ENCODE assay signal across 12 mouse cellular contexts in the genomic region with DNA sequence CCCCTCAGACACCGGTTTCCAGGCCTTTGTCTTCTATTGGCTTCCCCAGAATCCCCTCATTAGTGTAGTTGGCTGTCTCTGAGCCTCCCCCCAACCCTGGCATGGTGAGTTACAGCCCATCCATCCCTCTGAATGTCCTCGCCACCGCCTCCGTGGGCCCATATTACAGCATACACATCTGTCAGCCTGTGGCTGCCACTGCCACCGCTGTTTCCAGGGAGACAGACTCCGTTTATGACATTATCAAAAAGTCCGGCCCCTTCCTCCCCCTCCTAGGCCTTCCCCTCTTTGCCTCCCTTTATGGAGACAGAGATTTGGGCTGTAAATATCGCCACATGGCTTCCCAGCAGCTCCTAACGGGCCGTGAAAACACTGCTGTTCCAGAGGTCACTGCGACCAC. TPM values are rescaled to one million over a fixed set of nuclear protein-coding genes. Genes with fewer than 3 reads are reported as not detected.
A peak's percentile ranks its signal among the peaks of the same experiment; 100 is the strongest.
DNase-seq lines count a peak whose midpoint lies in the region; ATAC-seq and TF ChIP-seq lines count a peak whose summit lies in the region.
"Had no signal": no experiment of that assay in that cellular context is flagged by ENCODE, and none has a peak within 500 bp of the region (broad histone marks: within the 10 kb centered on the region; RNA-seq: fewer than 3 reads in every experiment).

No protein-coding gene starts in this region.

- ATAC-seq in lung, embryonic 14.5 days (ENCODE audit: insufficient read depth), result no peak
- no peak for ATAC-seq in hindbrain, embryonic 11.5 days (ENCODE audit: low FRiP score)
- no peak for ATAC-seq in limb, embryonic 13.5 days (ENCODE audit: low FRiP score, low read depth)
- peak; percentile 80 for ATAC-seq in neural tube, embryonic 14.5 days (ENCODE audit: low read depth)

- DNase-seq in lung, embryonic 14.5 days, result peak; percentile 30
- DNase-seq in lung, postnatal 14 days, result no peak
- DNase-seq in hindbrain, embryonic 11.5 days (ENCODE audit: low spot score), result peak; percentile 23
- DNase-seq in gastrocnemius, postnatal 4 days (ENCODE audit: low spot score in 2 of 2), result no peak
- no peak for DNase-seq in layer of hippocampus, adult 9-11 months
- DNase-seq: kidney, adult 18-20 months; thymus, postnatal 4 days had no signal

- no peaks in the 10 kb centered on the region for H3K4me1 ChIP-seq in lung, embryonic 14.5 days (ENCODE audit: insufficient read depth)
- 0 out of 2 replicates have a peak, but pooled peaks cover 4% of the 10 kb centered on the region for H3K4me1 ChIP-seq in hindbrain, embryonic 11.5 days (replicated peaks; ENCODE audit: control insufficient read depth, insufficient read depth, low read length)
- peaks cover 13% of the 10 kb centered on the region for H3K4me1 ChIP-seq in limb, embryonic 13.5 days
- H3K4me1 ChIP-seq in neural tube, embryonic 14.5 days (ENCODE audit: control insufficient read depth, insufficient read depth, low read length), result peaks cover 16% of the 10 kb centered on the region; the same call in 1 of the 2 replicates
- H3K4me1 ChIP-seq: heart, embryonic 15.5 days had no signal

- H3K36me3 ChIP-seq in lung, embryonic 14.5 days (ENCODE audit: insufficient read depth), result no peaks in the 10 kb centered on the region
- H3K36me3 ChIP-seq in hindbrain, embryonic 11.5 days (ENCODE audit: control insufficient read depth, insufficient read depth, low read length), result no peaks in the 10 kb centered on the region
- no peaks in the 10 kb centered on the region for H3K36me3 ChIP-seq in limb, embryonic 13.5 days
- H3K36me3 ChIP-seq in neural tube, embryonic 14.5 days (ENCODE audit: control insufficient read depth, insufficient read depth, low read length), result no peaks in the 10 kb centered on the region
- H3K36me3 ChIP-seq: heart, embryonic 15.5 days had no signal

- H3K9me3 ChIP-seq in lung, embryonic 14.5 days (ENCODE audit: low read depth, low read length), result no peaks in the 10 kb centered on the region
- H3K9me3 ChIP-seq in hindbrain, embryonic 11.5 days (ENCODE audit: control insufficient read depth, low read length), result no peaks in the 10 kb centered on the region
- no peaks in the 10 kb centered on the region for H3K9me3 ChIP-seq in limb, embryonic 13.5 days
- H3K9me3 ChIP-seq in neural tube, embryonic 14.5 days (ENCODE audit: control insufficient read depth, low read length), result no peaks in the 10 kb centered on the region
- H3K9me3 ChIP-seq: heart, embryonic 15.5 days had no signal

- TF ChIP-seq CTCF in lung, embryonic 14.5 days (IDR thresholded peaks at IDR 0.05; ENCODE audit: low read depth), result no peak

- no peak overlapping the region for H3K4me3 ChIP-seq in lung, embryonic 14.5 days (ENCODE audit: low read depth, low read length)
- H3K4me3 ChIP-seq in hindbrain, embryonic 11.5 days (ENCODE audit: low read depth, low read length), result no peak overlapping the region
- H3K4me3 ChIP-seq in limb, embryonic 13.5 days, result no peak overlapping the region
- H3K4me3 ChIP-seq in neural tube, embryonic 14.5 days (ENCODE audit: low read depth, low read length), result no peak overlapping the region
- H3K4me3 ChIP-seq: erythroblast, embryonic 14.5 days; heart, embryonic 15.5 days had no signal

- no peaks in the 10 kb centered on the region for H3K27me3 ChIP-seq in lung, embryonic 14.5 days (ENCODE audit: insufficient read depth, low read length)
- no peaks in the 10 kb centered on the region for H3K27me3 ChIP-seq in hindbrain, embryonic 11.5 days (ENCODE audit: control insufficient read depth, insufficient read depth, low read length)
- H3K27me3 ChIP-seq in limb, embryonic 13.5 days, result peaks cover 4% of the 10 kb centered on the region; the same call in 1 of the 2 replicates
- no peaks in the 10 kb centered on the region for H3K27me3 ChIP-seq in neural tube, embryonic 14.5 days (ENCODE audit: control insufficient read depth, insufficient read depth, low read length)

- H3K4me2 ChIP-seq in lung, embryonic 14.5 days, result no peak overlapping the region
- H3K4me2 ChIP-seq in hindbrain, embryonic 11.5 days (replicated peaks; ENCODE audit: low read depth, low read length), result no peak overlapping the region
- 0 out of 2 replicates have a peak overlapping the region, but pooled peaks have one; percentile 16 for H3K4me2 ChIP-seq in limb, embryonic 13.5 days (replicated peaks)
- peak overlapping the region; percentile 8; the same call in 1 of the 2 replicates for H3K4me2 ChIP-seq in neural tube, embryonic 14.5 days (ENCODE audit: low read depth, low read length)
- H3K4me2 ChIP-seq: heart, embryonic 15.5 days had no signal

- 23% methylated on average over 11 of the region's 11 CpGs for WGBS in lung, embryonic 14.5 days
- 40% methylated on average over 11 of the region's 11 CpGs for WGBS in hindbrain, embryonic 11.5 days
- 16% methylated on average over 11 of the region's 11 CpGs for WGBS in limb, embryonic 13.5 days
- WGBS in neural tube, embryonic 14.5 days, result 3% methylated on average over 11 of the region's 11 CpGs

- no peak overlapping the region for H3K9ac ChIP-seq in lung, embryonic 14.5 days
- no peak overlapping the region for H3K9ac ChIP-seq in hindbrain, embryonic 11.5 days (ENCODE audit: low read depth, low read length)
- no peak overlapping the region for H3K9ac ChIP-seq in limb, embryonic 13.5 days
- peak overlapping the region; percentile 25; the same call in 1 of the 2 replicates for H3K9ac ChIP-seq in neural tube, embryonic 14.5 days (replicated peaks; ENCODE audit: low read depth, low read length)
- H3K9ac ChIP-seq: heart, embryonic 15.5 days had no signal

- no peak overlapping the region for H3K27ac ChIP-seq in lung, embryonic 14.5 days (ENCODE audit: low read depth)
- H3K27ac ChIP-seq in hindbrain, embryonic 11.5 days (ENCODE audit: low read depth, low read length), result no peak overlapping the region
- H3K27ac ChIP-seq in limb, embryonic 13.5 days, result no peak overlapping the region
- H3K27ac ChIP-seq in neural tube, embryonic 14.5 days (ENCODE audit: low read depth, low read length), result peak overlapping the region; percentile 79
- H3K27ac ChIP-seq: heart, embryonic 15.5 days had no signal

RNA-seq across cellular contexts. Expression of gene Lingo1, which starts 38.5 kb away (rescaled TPM):
- polyA plus RNA-seq in lung, embryonic 14.5 days (2014; fragmentation: Nextera tagmentation; extraction: Ambion mirVana), result 4.7 and 4.8 TPM in 2 replicates
- 6.7 and 7.2 TPM in 2 replicates for polyA plus RNA-seq in hindbrain, embryonic 11.5 days (2014; fragmentation: Nextera tagmentation; extraction: Ambion mirVana)
- 3.0 and 3.4 TPM in 2 replicates for polyA plus RNA-seq in limb, embryonic 13.5 days (2015; fragmentation: Nextera tagmentation; extraction: Ambion mirVana)
- 50.4 and 56.7 TPM in 2 replicates for polyA plus RNA-seq in neural tube, embryonic 14.5 days (2014; fragmentation: Nextera tagmentation; extraction: Ambion mirVana)
- total RNA-seq in gastrocnemius, postnatal 4 days (2021), result 1 to 10 TPM; 3.2 TPM
- total RNA-seq: monocyte, adult 5-6 weeks had no signal
- polyA plus RNA-seq: erythroblast, embryonic 14.5 days had no signal

Comparison
In these comparisons a context has a peak if more than half of its experiments do, and no peak if none do; other contexts are left out.
1. DNase-seq: peak in lung, embryonic 14.5 days (single experiment) and hindbrain, embryonic 11.5 days (single experiment); none in lung, postnatal 14 days (single experiment), gastrocnemius, postnatal 4 days (0 of 2) and layer of hippocampus, adult 9-11 months (single experiment).
2. H3K4me2 ChIP-seq: peak in limb, embryonic 13.5 days (single experiment) and neural tube, embryonic 14.5 days (single experiment); none in lung, embryonic 14.5 days (single experiment) and hindbrain, embryonic 11.5 days (single experiment).